20 mouse cellular contexts compared by ENCODE assay signal in genomic region chr6:54902547-54902946, GRCm38 (mm10).
DNase-seq lines count a peak whose midpoint lies in the region; ATAC-seq and TF ChIP-seq lines count a peak whose summit lies in the region.
"Had no signal": no experiment of that assay in that cellular context is flagged by ENCODE, and none has a peak within 500 bp of the region (broad histone marks: within the 10 kb centered on the region; RNA-seq: fewer than 3 reads in every experiment).

No protein-coding gene starts in this region.

- intact Hi-C loops in left cerebral cortex, adult 2 months (cut with DNase I), result loop anchor here (5.0 kb wide), 1 partner anchor 195 kb away; no protein-coding TSS in a partner anchor

- H3K4me3 ChIP-seq in left cerebral cortex, adult 2 months, result no peak overlapping the region
- H3K4me3 ChIP-seq: embryonic facial prominence, embryonic 12.5 days; forebrain, embryonic 12.5 days; heart, embryonic 12.5 days; hindbrain, embryonic 10.5 days; hindbrain, embryonic 15.5 days had no signal

- TF ChIP-seq CTCF in left cerebral cortex, adult 2 months (IDR thresholded peaks at IDR 0.05), result no peak

- H3K27ac ChIP-seq in left cerebral cortex, adult 2 months, result no peak overlapping the region
- H3K27ac ChIP-seq: embryonic facial prominence, embryonic 12.5 days; forebrain, embryonic 12.5 days; hindbrain, embryonic 10.5 days; hindbrain, embryonic 15.5 days had no signal

- peak; percentile 31 for DNase-seq in CD4-positive helper T cell, adult 2 months (ENCODE audit: low read depth, low spot score)
- peak; percentile 85 for DNase-seq in gonadal fat pad, adult 2 months (ENCODE audit: low read depth)
- no peak for DNase-seq in adipocyte (ENCODE audit: low spot score)
- DNase-seq in spleen, postnatal 10 days (ENCODE audit: low spot score in 2 of 2), result no peak
- DNase-seq in urinary bladder, postnatal 25 days (ENCODE audit: low spot score), result no peak
- no peak for DNase-seq in left cerebral cortex, adult 2 months (ENCODE audit: extremely low spot score in 1 of 2, low spot score in 2 of 2)
- DNase-seq: adrenal gland, adult 8-10 months; adrenal gland, postnatal 36 days; cerebellum, adult 11 months; cerebellum, adult 8-10 months; cerebellum, postnatal 14 days; forebrain, postnatal 0 days; kidney, adult 11 months had no signal

- peak; percentile 87 for ATAC-seq in CD4-positive, CD25-positive, alpha-beta regulatory T cell, adult 4 months
- ATAC-seq in monocyte, adult 5-6 weeks (replicated peaks; ENCODE audit: insufficient number of reproducible peaks, low FRiP score, low TSS enrichment, poor library complexity, severe bottlenecking), result peak; percentile 73
- ATAC-seq: forebrain, postnatal 0 days had no signal

Comparison
In these comparisons a context has a peak if more than half of its experiments do, and no peak if none do; other contexts are left out.
1. DNase-seq: peak in CD4-positive helper T cell, adult 2 months (single experiment) and gonadal fat pad, adult 2 months (single experiment); none in adipocyte (single experiment), spleen, postnatal 10 days (0 of 2), urinary bladder, postnatal 25 days (single experiment) and left cerebral cortex, adult 2 months (0 of 2).